Mouse (Mus musculus): ENCODE measurements around the gene Rasa4.

Rasa4 gene

DNA sequence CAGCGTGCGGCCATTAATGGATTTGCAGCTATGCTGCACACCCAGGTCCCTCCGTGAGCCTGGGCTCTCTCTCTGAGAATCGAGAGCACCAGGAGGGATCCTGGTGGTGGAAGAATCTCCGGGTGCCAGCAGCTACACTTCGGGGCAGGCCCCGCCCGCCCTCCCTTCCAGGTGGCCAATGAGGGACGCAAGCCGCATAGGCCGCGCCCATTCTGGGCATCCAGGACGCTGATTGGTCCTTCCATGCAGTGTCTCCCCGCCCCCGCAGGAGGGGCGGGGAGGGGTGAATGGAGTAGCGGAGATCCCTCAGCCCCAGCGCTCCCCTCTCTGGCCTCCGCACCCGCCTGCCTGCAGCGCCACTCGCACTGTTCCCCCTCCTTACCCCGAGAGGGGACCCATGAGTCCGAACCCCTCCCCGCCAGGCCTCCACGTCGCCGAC lies at the start of gene Rasa4:
TSS of gene Rasa4 (plus strand) at position 248 of the 439 bp plus-strand sequence.
- no peak for TF ChIP-seq GATA4 (IDR thresholded peaks at IDR 0.05; ENCODE audit: insufficient replicate concordance, low read length)

DNA sequence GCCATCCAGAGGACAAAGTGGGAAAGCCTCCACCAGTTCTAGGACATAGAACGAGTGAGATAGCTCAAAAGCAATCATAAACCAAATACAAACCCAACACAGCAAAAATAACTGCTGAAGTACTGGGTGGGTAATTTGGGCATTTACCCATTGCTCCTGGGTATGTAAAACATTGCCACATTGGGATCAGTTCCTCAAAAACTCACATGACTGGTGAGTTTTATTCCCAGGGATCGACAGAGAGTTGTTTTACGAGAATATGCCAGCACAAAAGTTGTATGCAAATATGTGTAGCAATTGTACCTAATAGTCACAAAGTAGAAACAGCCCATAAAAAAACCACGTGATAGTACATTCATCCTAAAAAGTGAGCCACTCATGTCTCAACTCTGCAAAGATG lies 48.8 kb upstream of the Rasa4 start:
- TF ChIP-seq GATA4 (IDR thresholded peaks at IDR 0.05; ENCODE audit: insufficient replicate concordance, low read length): no peak

DNA sequence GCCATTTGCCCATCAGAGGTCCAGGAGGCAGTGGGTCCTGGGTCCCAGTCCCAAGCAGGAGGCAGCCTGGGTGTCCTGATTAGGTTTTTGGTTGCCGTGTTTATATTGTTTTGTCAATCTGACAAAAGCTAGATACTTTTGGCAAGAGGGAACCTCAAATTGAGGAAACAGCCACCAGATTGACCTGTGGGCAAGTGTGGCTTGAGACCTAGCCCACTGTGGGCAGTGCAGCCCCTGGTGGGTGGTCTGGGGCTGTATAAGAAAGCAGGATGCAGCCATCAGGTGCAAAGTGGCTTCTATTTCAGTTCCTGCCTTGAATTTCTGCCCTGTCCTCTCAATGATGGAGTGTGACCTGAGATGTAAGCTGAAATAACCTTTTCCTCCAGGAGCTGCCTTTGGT lies 48.4 kb upstream of the Rasa4 start:
- no peak for TF ChIP-seq GATA4 (IDR thresholded peaks at IDR 0.05; ENCODE audit: insufficient replicate concordance, low read length)

DNA sequence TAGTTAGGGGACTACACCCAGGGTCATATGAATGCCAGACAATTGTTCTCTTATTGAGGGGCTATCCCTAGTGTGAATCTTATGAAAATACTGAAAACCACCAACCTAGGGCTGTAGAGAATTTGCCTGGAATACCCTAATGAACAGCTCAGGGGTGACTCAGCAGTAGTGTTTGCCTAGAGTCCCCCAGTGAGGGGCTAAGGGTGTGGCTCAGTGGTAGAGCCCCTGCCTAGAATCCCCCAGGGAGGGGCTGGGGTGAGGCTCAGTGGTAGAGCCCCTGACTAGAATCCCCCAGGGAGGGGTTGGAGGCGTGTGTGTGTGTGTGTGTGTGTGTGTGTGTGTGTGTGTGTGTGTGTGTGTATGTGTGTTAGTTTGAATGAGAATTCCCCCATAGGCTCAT lies 47.0 kb upstream of the Rasa4 start:
- no peak for TF ChIP-seq GATA4 (IDR thresholded peaks at IDR 0.05; ENCODE audit: insufficient replicate concordance, low read length)

DNA sequence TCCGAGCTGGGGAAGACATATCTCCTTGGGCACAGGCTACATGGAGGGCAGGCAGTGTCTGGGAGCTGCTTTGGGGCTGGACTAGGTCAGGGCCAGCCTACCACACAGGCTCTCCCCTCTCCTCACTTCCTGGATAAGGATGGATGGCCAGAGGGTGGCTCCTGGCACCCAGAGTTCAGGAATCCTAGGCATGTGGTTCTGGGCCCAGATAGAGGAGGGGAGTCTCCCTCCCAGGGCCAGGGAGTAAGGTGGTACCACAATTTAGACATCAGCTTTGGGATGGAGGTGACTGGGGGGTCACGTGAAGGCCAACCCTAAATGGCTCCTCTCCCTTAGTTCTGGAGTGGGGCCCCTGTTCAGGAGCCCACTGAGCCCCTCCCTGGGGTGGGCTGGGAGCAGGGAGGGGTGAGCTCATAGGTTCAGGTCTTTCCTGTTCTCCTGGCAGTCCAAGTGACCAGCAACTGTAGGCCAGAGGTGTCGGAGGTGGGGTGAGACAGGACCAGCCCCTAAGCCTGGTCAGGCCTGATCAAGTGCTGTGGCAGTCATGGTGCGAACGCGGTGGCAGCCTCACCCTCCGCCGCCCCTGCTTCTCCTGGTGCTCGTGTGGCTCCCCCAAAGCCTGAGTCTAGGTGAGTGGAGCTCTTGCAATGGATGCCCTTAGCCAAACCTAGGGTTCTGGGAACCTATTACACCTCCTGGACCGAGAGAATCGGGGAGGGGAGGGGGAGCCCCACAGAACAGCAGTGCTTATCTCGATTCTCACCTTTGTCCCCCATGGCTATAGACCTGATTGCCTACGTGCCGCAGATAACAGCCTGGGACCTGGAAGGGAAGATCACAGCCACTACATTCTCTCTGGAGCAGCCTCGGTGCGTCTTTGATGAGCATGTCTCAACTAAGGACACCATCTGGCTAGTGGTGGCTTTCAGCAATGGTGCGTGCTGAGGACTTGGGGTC lies 45.2 kb upstream of the Rasa4 start, which contains the start of gene Upk3b:
TSS of gene Upk3b (plus strand) at position 239 of the 957 bp plus-strand sequence.
- no peak for TF ChIP-seq GATA4 (IDR thresholded peaks at IDR 0.05; ENCODE audit: insufficient replicate concordance, low read length)

DNA sequence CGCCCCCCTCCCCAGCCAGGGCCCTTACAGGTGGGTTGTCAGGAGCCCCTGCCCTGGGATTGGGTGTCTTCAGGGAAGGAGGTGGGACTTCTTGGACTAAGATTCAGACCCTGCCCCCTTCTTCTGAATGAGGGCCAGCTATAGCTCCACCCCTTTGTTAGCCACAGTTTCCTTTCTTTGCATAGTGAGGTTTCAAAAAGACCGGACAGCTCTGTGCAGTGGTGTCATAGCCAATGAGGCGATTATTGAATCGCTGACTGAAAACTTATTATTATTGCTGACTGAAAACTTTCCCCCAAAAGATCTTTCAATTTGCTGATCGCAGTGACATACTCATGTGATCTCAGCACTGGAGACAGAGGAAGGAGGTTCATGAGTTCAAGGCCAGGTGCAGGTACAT lies 43.5 kb upstream of the Rasa4 start:
- TF ChIP-seq GATA4 (IDR thresholded peaks at IDR 0.05; ENCODE audit: insufficient replicate concordance, low read length): no peak

DNA sequence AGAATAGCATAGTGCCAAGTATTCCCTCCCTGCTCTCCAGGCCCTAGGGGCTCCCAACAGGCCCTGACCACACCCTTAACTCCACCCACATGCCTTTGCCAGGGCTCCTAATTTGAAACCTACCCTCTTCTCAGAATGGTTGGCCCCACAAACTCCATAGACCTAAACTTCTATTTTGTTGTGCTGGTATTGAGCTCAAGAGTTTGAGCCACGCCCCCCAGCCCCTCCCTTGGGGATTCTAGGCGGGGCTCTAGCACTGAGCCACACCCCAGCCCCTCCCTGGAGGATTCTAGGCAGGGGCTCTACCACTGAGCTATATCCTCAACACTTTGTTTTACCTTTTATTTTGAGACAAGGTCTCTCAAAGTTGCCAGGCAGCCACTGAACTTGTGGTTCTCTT lies 42.5 kb upstream of the Rasa4 start:
- no peak for TF ChIP-seq GATA4 (IDR thresholded peaks at IDR 0.05; ENCODE audit: insufficient replicate concordance, low read length)

DNA sequence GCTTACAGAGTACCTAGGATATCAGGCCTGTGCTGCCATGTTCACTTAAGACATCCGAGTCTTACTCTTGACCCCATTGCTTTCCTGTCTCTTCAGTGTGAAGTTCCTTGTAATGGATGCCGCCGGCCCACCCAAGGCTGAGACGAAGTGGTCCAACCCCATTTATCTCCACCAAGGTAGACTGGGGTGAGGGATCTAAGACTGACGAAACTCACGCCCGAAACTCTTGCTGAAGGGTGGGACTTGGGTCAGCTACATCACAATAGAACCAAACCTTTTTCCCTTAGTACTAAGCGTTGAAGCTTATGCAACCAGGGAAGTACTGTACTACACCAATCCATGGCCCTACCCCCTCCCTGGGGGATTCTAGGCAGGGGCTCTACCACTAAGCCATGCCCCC lies 42.0 kb upstream of the Rasa4 start:
- TF ChIP-seq GATA4 (IDR thresholded peaks at IDR 0.05; ENCODE audit: insufficient replicate concordance, low read length): no peak

DNA sequence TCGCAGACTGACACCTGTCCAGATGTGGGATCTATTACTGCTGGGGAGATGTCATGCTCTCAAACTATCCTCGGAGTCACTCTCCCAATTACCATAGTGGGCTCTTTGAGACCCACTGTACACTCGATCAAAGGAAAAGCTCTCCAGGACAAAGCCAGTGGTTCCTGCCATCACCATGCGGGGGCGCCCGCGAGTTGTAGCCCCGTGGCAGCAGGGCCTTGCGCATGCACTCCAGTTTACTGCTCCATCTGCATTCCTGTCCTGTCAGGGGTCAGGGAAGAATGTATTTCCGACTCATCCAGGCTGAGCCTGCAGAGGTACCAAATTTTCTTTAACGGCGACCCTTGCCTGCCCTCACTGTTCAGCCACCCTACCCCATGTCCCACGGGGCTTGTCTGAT lies 38.9 kb upstream of the Rasa4 start:
- TF ChIP-seq GATA4 (IDR thresholded peaks at IDR 0.05; ENCODE audit: insufficient replicate concordance, low read length): no peak

DNA sequence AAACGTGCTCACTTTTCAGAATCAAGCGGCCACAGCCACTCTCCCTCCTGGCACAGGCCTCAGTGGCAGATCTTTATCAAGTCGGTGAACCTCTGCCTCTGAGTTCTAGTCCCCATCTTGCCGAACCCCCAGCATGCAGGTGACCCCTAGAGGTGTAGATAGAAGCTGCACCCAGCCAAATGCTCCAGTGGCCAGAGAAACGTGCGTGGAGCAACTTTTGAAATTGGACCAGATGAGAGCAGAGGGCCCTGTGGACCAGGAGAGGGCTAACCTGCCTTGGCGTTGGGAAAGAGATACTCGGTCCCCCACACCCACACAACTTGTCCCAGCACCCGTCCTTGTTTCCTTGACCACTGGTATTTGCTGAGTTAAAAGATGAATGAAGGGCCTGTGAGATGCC lies 38.3 kb upstream of the Rasa4 start:
- TF ChIP-seq GATA4 (IDR thresholded peaks at IDR 0.05; ENCODE audit: insufficient replicate concordance, low read length): no peak

DNA sequence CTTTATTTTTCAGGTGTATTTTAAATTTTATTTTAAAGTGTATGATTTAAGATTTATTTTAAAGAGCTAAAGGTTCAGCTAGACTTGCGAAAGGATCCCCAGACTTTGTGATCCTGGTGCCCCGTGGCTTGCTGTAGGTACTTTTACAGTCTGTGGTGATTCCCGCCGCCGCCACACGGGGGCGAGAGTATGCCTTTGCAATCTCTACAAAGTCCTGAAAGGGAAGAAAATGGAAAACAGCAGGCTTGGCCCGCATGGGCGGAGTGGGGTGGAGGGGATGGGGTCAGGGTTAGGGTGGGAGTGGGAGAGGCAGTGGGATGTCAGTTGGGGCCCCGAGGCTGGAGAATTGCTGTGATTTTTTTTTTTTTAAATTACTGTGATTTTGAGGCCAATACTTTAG lies 37.7 kb upstream of the Rasa4 start:
- no peak for TF ChIP-seq GATA4 (IDR thresholded peaks at IDR 0.05; ENCODE audit: insufficient replicate concordance, low read length)

DNA sequence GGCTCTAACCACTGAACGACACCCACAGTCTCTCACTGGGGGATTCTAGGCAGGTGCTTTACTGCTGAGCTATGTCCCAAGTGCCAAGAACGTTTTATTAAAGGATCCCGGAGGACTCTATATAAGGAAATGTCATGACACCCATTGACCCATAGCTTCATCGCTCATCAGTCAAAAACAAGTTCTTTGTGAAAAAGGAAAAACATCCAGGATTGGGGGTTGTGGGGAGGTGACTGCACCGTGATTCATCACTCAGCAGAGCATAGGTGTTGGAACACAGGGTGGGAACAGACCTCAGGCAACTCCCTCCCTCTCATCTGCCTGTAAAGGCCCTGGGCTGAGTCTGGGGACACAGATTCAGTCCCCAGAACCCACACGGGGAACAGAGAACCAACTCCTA lies 33.8 kb upstream of the Rasa4 start:
- no peak for TF ChIP-seq GATA4 (IDR thresholded peaks at IDR 0.05; ENCODE audit: insufficient replicate concordance, low read length)

DNA sequence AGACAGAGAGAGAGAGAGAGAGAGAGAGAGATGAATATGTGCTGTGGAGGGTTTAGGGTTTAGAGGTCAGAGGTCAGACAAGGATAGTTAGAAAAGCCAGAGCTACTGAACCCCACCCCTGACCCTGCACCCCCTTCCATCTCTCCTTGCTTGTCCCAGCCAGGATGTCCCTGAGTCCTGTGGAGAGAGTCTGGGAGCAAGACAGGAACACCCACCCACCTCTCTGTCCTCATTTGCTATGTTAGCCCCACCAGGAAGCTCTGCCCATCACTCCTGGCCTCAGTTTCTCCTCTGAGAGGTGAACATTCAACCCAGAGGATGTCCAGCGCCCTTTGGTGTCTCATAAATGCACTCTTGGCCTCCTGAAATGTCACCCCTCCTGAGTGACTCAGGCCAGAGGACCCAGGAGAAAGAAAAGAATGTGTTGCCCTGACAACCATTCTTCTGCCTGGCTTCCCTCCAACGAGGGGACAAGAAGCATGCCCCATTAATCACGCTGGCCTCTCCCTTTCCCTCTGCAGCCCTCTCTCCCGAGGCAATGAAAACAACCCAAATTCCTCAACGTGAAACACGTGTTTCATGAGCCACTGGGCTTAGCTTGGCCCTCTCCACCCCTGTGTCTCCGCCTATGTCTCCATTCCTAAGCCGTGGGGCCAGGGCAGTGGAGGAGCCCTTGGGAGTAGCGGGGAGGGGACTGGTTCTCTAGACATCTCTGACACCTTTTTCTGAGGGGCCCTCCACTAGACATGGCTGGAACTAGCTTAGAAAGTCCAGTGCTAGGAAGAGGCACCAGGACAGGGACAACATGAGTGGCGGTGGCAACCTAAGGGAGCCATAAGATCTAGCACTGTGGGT lies 32.3 kb upstream of the Rasa4 start:
- no peak for TF ChIP-seq GATA4 (IDR thresholded peaks at IDR 0.05; ENCODE audit: insufficient replicate concordance, low read length)

DNA sequence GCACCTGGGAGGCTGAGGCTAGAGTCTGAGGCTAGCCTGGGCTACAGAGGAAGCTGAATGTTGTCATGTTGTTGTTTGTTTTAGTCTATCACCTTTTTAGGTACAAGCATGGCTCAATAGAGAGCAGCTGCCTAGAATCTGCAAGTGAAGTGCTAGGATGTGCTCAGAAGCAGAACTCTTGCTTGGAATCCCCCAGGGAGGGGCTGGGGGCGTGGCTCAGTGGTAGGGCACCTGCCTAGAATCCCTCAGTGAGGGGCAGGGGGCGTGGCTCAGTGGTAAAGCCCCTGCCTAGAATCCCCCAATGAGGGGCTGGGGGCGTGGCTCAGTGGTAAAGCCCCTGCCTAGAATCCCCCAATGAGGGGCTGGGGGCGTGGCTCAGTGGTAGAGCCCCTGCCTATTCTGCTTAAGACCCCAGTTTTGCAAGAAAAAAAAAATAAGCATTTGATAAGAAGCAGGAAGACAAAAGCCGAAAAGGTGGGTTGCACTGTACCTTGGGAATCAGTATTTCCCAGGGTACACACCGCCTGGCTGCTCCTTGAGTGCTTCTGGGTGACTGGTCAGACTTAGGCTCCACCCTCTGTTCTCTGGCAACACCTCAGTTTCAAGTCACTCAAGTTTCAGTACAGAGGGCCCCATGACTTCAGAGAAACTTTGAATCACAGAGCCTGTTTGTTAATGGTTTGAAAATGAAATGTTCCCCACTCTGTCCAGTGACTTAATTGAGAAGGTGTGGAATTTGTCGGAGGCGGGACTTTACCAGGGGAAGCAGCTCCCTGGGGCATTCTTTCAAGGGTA lies 30.7 kb upstream of the Rasa4 start:
- no peak for TF ChIP-seq GATA4 (IDR thresholded peaks at IDR 0.05; ENCODE audit: insufficient replicate concordance, low read length)
